Mouse (Mus musculus) kidney, adult 2 months (tissue): ENCODE measurements around the gene Zdhhc1. TPM values are rescaled to one million over a fixed set of nuclear protein-coding genes. Genes with fewer than 3 reads are reported as not detected.

Source experiments
- DNase-seq: peaks from one replicate; pipeline ENCODE4 v3.0.0; 2021
- H3K27ac ChIP-seq: fragments of 200-500 bp; 2 replicates; pipeline ENCODE4 v1.5.1; 2012; ENCODE audit warnings: low read depth, low read length, control low read depth, inconsistent platforms; ENCODE audit not compliant: insufficient read depth
- H3K27me3 ChIP-seq: fragments of 200-500 bp; replicated peaks from 2 replicates; pipeline ENCODE4 v1.6.1; 2012; ENCODE audit warnings: mild to moderate bottlenecking, moderate library complexity, low read length, inconsistent platforms; ENCODE audit not compliant: control insufficient read depth, insufficient read depth
- H3K36me3 ChIP-seq: fragments of 200-500 bp; 2 replicates; pipeline ENCODE4 v1.6.1; 2012; ENCODE audit warnings: mild to moderate bottlenecking, moderate library complexity, low read length, inconsistent platforms; ENCODE audit not compliant: control insufficient read depth, insufficient read depth
- H3K4me1 ChIP-seq: fragments of 200-500 bp; 2 replicates; pipeline ENCODE4 v1.6.1; 2011; ENCODE audit warnings: low read length; ENCODE audit not compliant: control insufficient read depth, insufficient read depth
- H3K4me3 ChIP-seq: fragments of 200-500 bp; 2 replicates; pipeline ENCODE4 v1.5.1; 2011; ENCODE audit warnings: mild to moderate bottlenecking, low read depth, low read length, control low read depth; ENCODE audit not compliant: insufficient read depth
- CTCF ChIP-seq: fragments of 200-500 bp; conservative IDR thresholded peaks from 2 replicates; pipeline ENCODE4 v1.5.1; 2011; ENCODE audit warnings: low read depth, mild to moderate bottlenecking, control low read depth, low read length, moderate library complexity, mixed read lengths; ENCODE audit not compliant: insufficient read depth, insufficient read length
- POLR2A ChIP-seq: fragments of 200-500 bp; IDR thresholded peaks from one replicate; pipeline ENCODE4 v1.6.1; 2011; ENCODE audit warnings: low read depth, low read length, control low read depth
- WGBS: fragments of 180-500 bp; shearing (Covaris S2); methylation state at CpG from one replicate; pipeline ENCODE4 v1.1.7; 2018; 5-methylcytosine and 5-hydroxymethylcytosine counted together
- polyA plus RNA-seq: library from polyadenylated mRNA; depleted of rRNA; stranded (reverse); fragments of >200 nt; gene quantifications from 2 replicates; pipeline ENCODE4 v1.2.3, GENCODE M21; 2012

Gene Zdhhc1
- polyA plus RNA-seq, 1 experiment: 47.6 TPM

- no peak for DNase-seq
- WGBS: 80% methylated on average over 3 of the region's 3 CpGs
- TF ChIP-seq CTCF (no peak), POLR2A (no peak)
- Histone ChIP-seq H3K27ac (no peak overlapping the region), H3K27me3 (no peaks in the 10 kb centered on the region), H3K36me3 (no peaks in the 10 kb centered on the region), H3K4me1 (peaks cover 3% of the 10 kb centered on the region; the same call in 1 of the 2 replicates), H3K4me3 (no peak overlapping the region)
Observed at GRCm38 (mm10) chr8:105488082-105488481, 8.6 kb downstream of the Zdhhc1 start.

GRCm38 (mm10) chr8:105484392-105484791 is 12.3 kb downstream of the Zdhhc1 start:
- Histone ChIP-seq H3K4me3 (no peak overlapping the region), H3K27ac (no peak overlapping the region), H3K4me1 (peaks cover 3% of the 10 kb centered on the region; the same call in 1 of the 2 replicates), H3K27me3 (no peaks in the 10 kb centered on the region), H3K36me3 (no peaks in the 10 kb centered on the region)
- DNase-seq: peak; percentile 88
- TF ChIP-seq POLR2A (no peak), CTCF (peak; percentile 66)
- WGBS: 38% methylated on average over 2 of the region's 2 CpGs

GRCm38 (mm10) chr8:105484030-105484368 is 12.7 kb downstream of the Zdhhc1 start:
- no peaks in the 10 kb centered on the region for H3K36me3 ChIP-seq
- H3K4me1 ChIP-seq: peaks cover 3% of the 10 kb centered on the region; the same call in 1 of the 2 replicates
- no peaks in the 10 kb centered on the region for H3K27me3 ChIP-seq
- no peak for DNase-seq
- H3K4me3 ChIP-seq: no peak overlapping the region
- H3K27ac ChIP-seq: no peak overlapping the region
- no peak for TF ChIP-seq CTCF
- TF ChIP-seq POLR2A: no peak
- 64% methylated on average over 3 of the region's 3 CpGs for WGBS

- H3K4me3 ChIP-seq: no peak overlapping the region
- no peak overlapping the region for H3K27ac ChIP-seq
- DNase-seq: peak; percentile 25
- TF ChIP-seq POLR2A: no peak
- no peak; the same call in 1 of the 2 replicates for TF ChIP-seq CTCF
- no peaks in the 10 kb centered on the region for H3K36me3 ChIP-seq
- no peaks in the 10 kb centered on the region for H3K27me3 ChIP-seq
- 64% methylated on average over 14 of the region's 14 CpGs for WGBS
- peaks cover 3% of the 10 kb centered on the region; the same call in 1 of the 2 replicates for H3K4me1 ChIP-seq
Observed at GRCm38 (mm10) chr8:105483212-105484029, 13.3 kb downstream of the Zdhhc1 start.

GRCm38 (mm10) chr8:105482123-105482522 is 14.6 kb downstream of the Zdhhc1 start:
- no peak for DNase-seq
- H3K4me3 ChIP-seq: no peak overlapping the region
- WGBS: 96% methylated on average over 8 of the region's 8 CpGs

GRCm38 (mm10) chr8:105481453-105481852 is 15.2 kb downstream of the Zdhhc1 start:
- DNase-seq: no peak
- Histone ChIP-seq H3K4me3 (no peak overlapping the region), H3K36me3 (no peaks in the 10 kb centered on the region), H3K27ac (no peak overlapping the region), H3K4me1 (peaks cover 3% of the 10 kb centered on the region; the same call in 1 of the 2 replicates), H3K27me3 (no peaks in the 10 kb centered on the region)
- TF ChIP-seq CTCF (peak; percentile 59), POLR2A (no peak)
- 80% methylated on average over 6 of the region's 6 CpGs for WGBS

More at GRCm38 (mm10) chr8:105482123-105482522, 14.6 kb downstream of the Zdhhc1 start:
- H3K27me3 ChIP-seq: no peaks in the 10 kb centered on the region
- peaks cover 3% of the 10 kb centered on the region; the same call in 1 of the 2 replicates for H3K4me1 ChIP-seq
- TF ChIP-seq CTCF (no peak), POLR2A (no peak)
- no peak overlapping the region for H3K27ac ChIP-seq
- no peaks in the 10 kb centered on the region for H3K36me3 ChIP-seq

- TF ChIP-seq CTCF (no peak), POLR2A (no peak)
- 75% methylated on average over 2 of the region's 2 CpGs for WGBS
- H3K27ac ChIP-seq: no peak overlapping the region
Observed at GRCm38 (mm10) chr8:105481013-105481412, 15.7 kb downstream of the Zdhhc1 start.

More at GRCm38 (mm10) chr8:105481013-105481412, 15.7 kb downstream of the Zdhhc1 start:
- no peak overlapping the region for H3K4me3 ChIP-seq
- no peaks in the 10 kb centered on the region for H3K27me3 ChIP-seq
- peaks cover 3% of the 10 kb centered on the region; the same call in 1 of the 2 replicates for H3K4me1 ChIP-seq
- no peak for DNase-seq
- H3K36me3 ChIP-seq: no peaks in the 10 kb centered on the region
